Mouse (Mus musculus): Measurements from ENCODE around the gene Dlx2. TPM values are rescaled to one million over a fixed set of nuclear protein-coding genes. Genes with fewer than 3 reads are reported as not detected.

The Dlx2 gene
- not detected for polyA plus RNA-seq (2014; fragmentation: Illumina TruSeq; extraction: RNeasy Lipid Tissue Mini Kit (QIAGEN cat#74804); ENCODE audit: low read depth, low replicate concordance)

GRCm38 (mm10) chr2:71546640-71547071, at the start of gene Dlx2:
Gene Dlx2, minus strand, starts transcription at chr2:71546754.

GRCm38 (mm10) chr2:71528014-71528713, 18.4 kb downstream of the Dlx2 start, which contains the start of gene Dlx1:
Gene Dlx1, plus strand, starts transcription at chr2:71528113.

Other genes with a start within 250 kb of the Dlx2 start
- gene Slc25a12, start 179.0 kb downstream of the Dlx2 start, polyA plus RNA-seq (2014; fragmentation: Illumina TruSeq; extraction: RNeasy Lipid Tissue Mini Kit (QIAGEN cat#74804); ENCODE audit: low read depth, low replicate concordance), result 0.85 TPM
- 158 TPM for gene Hat1, start 157.8 kb downstream of the Dlx2 start, polyA plus RNA-seq (2014; fragmentation: Illumina TruSeq; extraction: RNeasy Lipid Tissue Mini Kit (QIAGEN cat#74804); ENCODE audit: low read depth, low replicate concordance)
- 9.4 TPM for gene Metap1d, start 93.5 kb downstream of the Dlx2 start, polyA plus RNA-seq (2014; fragmentation: Illumina TruSeq; extraction: RNeasy Lipid Tissue Mini Kit (QIAGEN cat#74804); ENCODE audit: low read depth, low replicate concordance)
- gene Dlx1, start 18.6 kb downstream of the Dlx2 start, polyA plus RNA-seq (2014; fragmentation: Illumina TruSeq; extraction: RNeasy Lipid Tissue Mini Kit (QIAGEN cat#74804); ENCODE audit: low read depth, low replicate concordance), result 0.48 TPM
- 16.7 TPM for gene Itga6, start 198.9 kb upstream of the Dlx2 start, polyA plus RNA-seq (2014; fragmentation: Illumina TruSeq; extraction: RNeasy Lipid Tissue Mini Kit (QIAGEN cat#74804); ENCODE audit: low read depth, low replicate concordance)